Mouse (Mus musculus): ENCODE results near the gene Igf2bp3. TPM values are rescaled to one million over a fixed set of nuclear protein-coding genes. Genes with fewer than 3 reads are reported as not detected.

Gene Igf2bp3
- total and polyA plus RNA-seq, 3 experiments, result 18.4 to 35.6 (median 22.0) TPM

DNA sequence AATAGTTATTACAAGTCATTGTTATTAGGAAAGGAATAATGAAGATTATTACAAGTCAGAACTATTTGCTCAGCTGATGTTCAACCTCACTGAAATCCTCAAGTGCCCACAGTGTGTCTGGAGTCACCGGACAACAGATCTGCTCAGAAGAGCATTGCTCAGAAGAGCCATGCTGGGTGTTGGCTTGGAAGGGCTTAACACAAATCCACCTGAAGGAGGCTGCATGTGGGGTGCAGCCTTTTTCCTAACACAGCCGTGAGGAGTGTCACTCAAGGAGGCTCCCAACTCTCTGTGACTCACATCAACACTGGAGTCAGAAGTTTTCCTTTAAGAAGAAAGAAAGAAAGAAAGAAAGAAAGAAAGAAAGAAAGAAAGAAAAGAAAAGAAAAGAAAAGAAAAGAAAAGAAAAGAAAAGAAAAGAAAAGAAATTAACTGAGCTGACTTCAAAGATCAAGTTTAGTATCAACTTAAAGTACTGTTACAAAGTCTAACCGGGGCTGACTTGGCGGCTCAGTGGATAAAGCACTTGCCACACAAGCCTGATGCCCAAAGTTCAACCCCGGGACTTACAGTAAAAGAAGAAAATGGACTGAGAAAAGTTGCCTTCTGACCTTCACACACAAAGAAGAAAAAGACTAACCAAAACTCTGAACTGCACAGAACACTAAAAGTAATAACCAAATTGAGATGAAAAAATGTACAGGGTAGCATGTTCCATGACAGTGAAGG lies 65.4 kb downstream of the Igf2bp3 start:
- H3K4me2 ChIP-seq (ENCODE audit: insufficient read depth, low read depth, poor library complexity, severe bottlenecking), result no peak overlapping the region
- dilution Hi-C loops (cut with MboI; ENCODE audit: extremely low pct_ligation_motif_present, extremely low pct_unique_long_range_greater_than_20kb, low sequenced_read_pairs), result no loop called here
- no peaks in the 10 kb centered on the region for H3K9me3 ChIP-seq (replicated peaks; ENCODE audit: low read length)
- H3K27ac ChIP-seq (ENCODE audit: insufficient read depth, low read depth), result no peak overlapping the region
- no peaks in the 10 kb centered on the region for H3K27me3 ChIP-seq (replicated peaks)
- DNase-seq (ENCODE audit: extremely low read depth), result no peak
- peaks cover 0 to 15% of the 10 kb centered on the region in 2 experiments; a peak in 1 of 4 replicates for H3K4me1 ChIP-seq (ENCODE audit: control insufficient read depth in 1 of 2, insufficient read depth in 2 of 2)
- H3K79me2 ChIP-seq (replicated peaks; ENCODE audit: control insufficient read depth, extremely low read depth, insufficient read depth, poor library complexity, severe bottlenecking), result no peaks in the 10 kb centered on the region
- no peak overlapping the region for H3K4me3 ChIP-seq (replicated peaks in 1 of 3; ENCODE audit: low read depth in 2 of 3, low read length in 2 of 3, poor library complexity in 1 of 3)
- H3K9ac ChIP-seq (ENCODE audit: insufficient read depth, low read depth), result no peak overlapping the region
- in situ Hi-C loops (cut with MboI; ENCODE audit: low pct_ligation_motif_present, low pct_unique_long_range_greater_than_20kb, low sequenced_read_pairs), result no loop called here
- H3K36me3 ChIP-seq (replicated peaks in 1 of 2; ENCODE audit: control insufficient read depth in 1 of 2, insufficient read depth in 1 of 2, low read length in 1 of 2), result peaks cover 0 to 30% of the 10 kb centered on the region in 2 experiments
- TF ChIP-seq MXI1 (IDR thresholded peaks at IDR 0.05; ENCODE audit: low read depth, low read length) (no peak), TBP (conservative IDR thresholded peaks at IDR 0.05; ENCODE audit: low read depth, low read length) (no peak), CHD2 (IDR thresholded peaks at IDR 0.05; ENCODE audit: low read length) (no peak), MAZ (IDR thresholded peaks at IDR 0.05; ENCODE audit: low read depth, low read length) (no peak), IRF4 (IDR thresholded peaks at IDR 0.05; ENCODE audit: low read depth, low read length) (no peak), ZC3H11A (IDR thresholded peaks at IDR 0.05; ENCODE audit: low read depth, low read length) (no peak), RCOR1 (conservative IDR thresholded peaks at IDR 0.05; ENCODE audit: low read depth, low read length) (no peak), SMC3 (IDR thresholded peaks at IDR 0.05; ENCODE audit: low read depth, low read length) (no peak), CTCF (conservative IDR thresholded peaks at IDR 0.05 in 1 of 2, IDR thresholded peaks at IDR 0.05 in 1 of 2; ENCODE audit: low read depth in 2 of 2, low read length in 2 of 2) (no peak)

- no peak overlapping the region for H3K4me3 ChIP-seq (replicated peaks in 1 of 3; ENCODE audit: low read depth in 2 of 3, low read length in 2 of 3, poor library complexity in 1 of 3)
- no peak overlapping the region for H3K9ac ChIP-seq (ENCODE audit: insufficient read depth, low read depth)
- no peak overlapping the region for H3K27ac ChIP-seq (ENCODE audit: insufficient read depth, low read depth)
- in situ Hi-C loops (cut with MboI; ENCODE audit: low pct_ligation_motif_present, low pct_unique_long_range_greater_than_20kb, low sequenced_read_pairs), result no loop called here
- no peaks in the 10 kb centered on the region for H3K9me3 ChIP-seq (replicated peaks; ENCODE audit: low read length)
- H3K27me3 ChIP-seq (replicated peaks), result no peaks in the 10 kb centered on the region
- peaks cover 0 to 15% of the 10 kb centered on the region in 2 experiments; a peak in 1 of 4 replicates for H3K4me1 ChIP-seq (ENCODE audit: control insufficient read depth in 1 of 2, insufficient read depth in 2 of 2)
- H3K79me2 ChIP-seq (replicated peaks; ENCODE audit: control insufficient read depth, extremely low read depth, insufficient read depth, poor library complexity, severe bottlenecking), result no peaks in the 10 kb centered on the region
- no peak for DNase-seq (ENCODE audit: extremely low read depth)
- H3K36me3 ChIP-seq (replicated peaks in 1 of 2; ENCODE audit: control insufficient read depth in 1 of 2, insufficient read depth in 1 of 2, low read length in 1 of 2), result peaks cover 0 to 32% of the 10 kb centered on the region in 2 experiments
- no peak for TF ChIP-seq ZKSCAN1 (IDR thresholded peaks at IDR 0.05; ENCODE audit: borderline replicate concordance, low read depth, low read length)
- no peak for TF ChIP-seq ELF1 (IDR thresholded peaks at IDR 0.05; ENCODE audit: low read depth, low read length)
- no peak for TF ChIP-seq JUN (IDR thresholded peaks at IDR 0.05; ENCODE audit: insufficient read depth, low read depth, low read length)
- no peak for TF ChIP-seq MAFK (IDR thresholded peaks at IDR 0.05; ENCODE audit: insufficient replicate concordance, low read length)
- TF ChIP-seq ZMIZ1 (IDR thresholded peaks at IDR 0.05; ENCODE audit: low read depth, low read length), result no peak
- TF ChIP-seq CHD1 (IDR thresholded peaks at IDR 0.05; ENCODE audit: low read depth, low read length), result no peak
- TF ChIP-seq TCF12 (IDR thresholded peaks at IDR 0.05; ENCODE audit: low read depth, low read length), result no peak
- no peak for TF ChIP-seq HCFC1 (IDR thresholded peaks at IDR 0.05; ENCODE audit: low read depth, low read length)
- no peak for TF ChIP-seq POLR2A (IDR thresholded peaks at IDR 0.05; ENCODE audit: low read depth, low read length)
- no peak for TF ChIP-seq CHD2 (IDR thresholded peaks at IDR 0.05; ENCODE audit: low read length)
- no peak for TF ChIP-seq MXI1 (IDR thresholded peaks at IDR 0.05; ENCODE audit: low read depth, low read length)
- no peak for TF ChIP-seq ZNF384 (IDR thresholded peaks at IDR 0.05; ENCODE audit: low read depth, low read length)
- TF ChIP-seq USF1 (IDR thresholded peaks at IDR 0.05; ENCODE audit: low read depth, low read length), result no peak
- no peak overlapping the region for H3K4me2 ChIP-seq (ENCODE audit: insufficient read depth, low read depth, poor library complexity, severe bottlenecking)
- dilution Hi-C loops (cut with MboI; ENCODE audit: extremely low pct_ligation_motif_present, extremely low pct_unique_long_range_greater_than_20kb, low sequenced_read_pairs), result no loop called here
These were observed 66.0 kb downstream of the Igf2bp3 start for GRCm38 (mm10) chr6:49148781-49149180.
